Mouse (Mus musculus): ENCODE data around the gene Mfge8.

Gene Mfge8

GRCm38 (mm10) chr7:79148711-79149266, at the start of gene Mfge8:
Gene Mfge8 (minus strand): TSS chr7:79149060.
- peak; percentile 96 for DNase-seq

- DNase-seq: no peak
Observed at GRCm38 (mm10) chr7:79194560-79195413, 45.9 kb upstream of the Mfge8 start.

- DNase-seq: no peak
Observed at GRCm38 (mm10) chr7:79193936-79194335, 45.1 kb upstream of the Mfge8 start.

- DNase-seq: no peak
Observed at GRCm38 (mm10) chr7:79191501-79191900, 42.6 kb upstream of the Mfge8 start.

GRCm38 (mm10) chr7:79190592-79190991, 41.7 kb upstream of the Mfge8 start:
- no peak for DNase-seq

GRCm38 (mm10) chr7:79189211-79189610, 40.4 kb upstream of the Mfge8 start:
- no peak for DNase-seq

- DNase-seq: no peak
Observed at GRCm38 (mm10) chr7:79187591-79187990, 38.7 kb upstream of the Mfge8 start.

GRCm38 (mm10) chr7:79183417-79183816, 34.6 kb upstream of the Mfge8 start:
- DNase-seq: no peak

- DNase-seq: no peak
Observed at GRCm38 (mm10) chr7:79173800-79174199, 24.9 kb upstream of the Mfge8 start.

- DNase-seq: no peak
Observed at GRCm38 (mm10) chr7:79171782-79172181, 22.9 kb upstream of the Mfge8 start.

GRCm38 (mm10) chr7:79167006-79167562, 18.2 kb upstream of the Mfge8 start:
- peak; percentile 27 for DNase-seq

GRCm38 (mm10) chr7:79159406-79159805, 10.5 kb upstream of the Mfge8 start:
- no peak for DNase-seq

- DNase-seq: no peak
Observed at GRCm38 (mm10) chr7:79149522-79149921, 662 bp upstream of the Mfge8 start.

GRCm38 (mm10) chr7:79147931-79148653, 768 bp downstream of the Mfge8 start:
- peak; percentile 50 for DNase-seq

- DNase-seq: no peak
Observed at GRCm38 (mm10) chr7:79147011-79147837, 1.6 kb downstream of the Mfge8 start.

- DNase-seq: peak; percentile 79
Observed at GRCm38 (mm10) chr7:79140897-79141296, 8.0 kb downstream of the Mfge8 start.

GRCm38 (mm10) chr7:79139891-79140591, 8.8 kb downstream of the Mfge8 start:
- DNase-seq: no peak

GRCm38 (mm10) chr7:79139328-79139824, 9.5 kb downstream of the Mfge8 start:
- DNase-seq: no peak

- no peak for DNase-seq
Observed at GRCm38 (mm10) chr7:79133391-79133790, 15.5 kb downstream of the Mfge8 start.

GRCm38 (mm10) chr7:79130843-79131444, 17.9 kb downstream of the Mfge8 start, which contains the start of gene Hapln3:
Gene Hapln3 (minus strand): TSS chr7:79131018.
- peak; percentile 70 for DNase-seq

- DNase-seq: peak; percentile 37
Observed at GRCm38 (mm10) chr7:79130385-79130784, 18.5 kb downstream of the Mfge8 start.

Data from embryo, embryonic 11 days (tissue).